8 mouse cellular contexts compared by ENCODE assay signal in genomic region chr8:85431281-85432167, GRCm38 (mm10). TPM values are rescaled to one million over a fixed set of nuclear protein-coding genes. Genes with fewer than 3 reads are reported as not detected.
DNase-seq lines count a peak whose midpoint lies in the region; ATAC-seq and TF ChIP-seq lines count a peak whose summit lies in the region.

No protein-coding gene starts in this region.

- H3K4me1 ChIP-seq in lung, adult 2 months (ENCODE audit: control insufficient read depth, insufficient read depth, low read length) = peaks cover 11% of the 10 kb centered on the region
- peaks cover 24% of the 10 kb centered on the region for H3K4me1 ChIP-seq in hindbrain, embryonic 12.5 days
- peaks cover 27% of the 10 kb centered on the region for H3K4me1 ChIP-seq in midbrain, embryonic 12.5 days

- H3K36me3 ChIP-seq in hindbrain, embryonic 12.5 days = no peaks in the 10 kb centered on the region
- no peaks in the 10 kb centered on the region for H3K36me3 ChIP-seq in midbrain, embryonic 12.5 days

- H3K4me2 ChIP-seq in hindbrain, embryonic 12.5 days (replicated peaks) = peak overlapping the region; percentile 55
- H3K4me2 ChIP-seq in midbrain, embryonic 12.5 days (replicated peaks) = peak overlapping the region; percentile 54

- H3K27me3 ChIP-seq in hindbrain, embryonic 12.5 days = no peaks in the 10 kb centered on the region
- H3K27me3 ChIP-seq in midbrain, embryonic 12.5 days = no peaks in the 10 kb centered on the region

- DNase-seq in lung, adult 2 months = no peak
- no peak for DNase-seq in lung, postnatal 4 days
- peak; percentile 45 for DNase-seq in c-Kit-positive CD71-positive TER-119-positive erythroid progenitor cells, embryonic 14.5 days (ENCODE audit: low spot score)
- DNase-seq in left cerebral cortex, adult 11 months (ENCODE audit: low spot score) = no peak
- DNase-seq in layer of hippocampus, postnatal 10 days (ENCODE audit: low spot score in 2 of 2) = no peak

- no peak for TF ChIP-seq CTCF in lung, adult 2 months (IDR thresholded peaks at IDR 0.05; ENCODE audit: insufficient read depth, low read length)

- H3K9me3 ChIP-seq in hindbrain, embryonic 12.5 days (replicated peaks) = no peaks in the 10 kb centered on the region
- H3K9me3 ChIP-seq in midbrain, embryonic 12.5 days = no peaks in the 10 kb centered on the region

- WGBS in lung, adult 2 months = 10% methylated on average over 10 of the region's 10 CpGs
- WGBS in hindbrain, embryonic 12.5 days = 18% methylated on average over 10 of the region's 10 CpGs
- 24% methylated on average over 10 of the region's 10 CpGs for WGBS in midbrain, embryonic 12.5 days

- no peak for TF ChIP-seq POLR2A in lung, adult 2 months (IDR thresholded peaks at IDR 0.05; ENCODE audit: borderline replicate concordance, extremely low read depth, low read depth, low read length)

- no peak for ATAC-seq in hindbrain, embryonic 12.5 days (ENCODE audit: low FRiP score)
- no peak for ATAC-seq in midbrain, embryonic 12.5 days (ENCODE audit: low FRiP score, low read depth)
- ATAC-seq in activated CD4-positive, CD25-positive, alpha-beta regulatory T cell, adult 4 months = no peak

- H3K4me3 ChIP-seq in lung, adult 2 months (replicated peaks; ENCODE audit: extremely low read depth, low read depth, low read length) = peak overlapping the region; percentile 98
- peak overlapping the region; percentile 81 for H3K4me3 ChIP-seq in hindbrain, embryonic 12.5 days
- H3K4me3 ChIP-seq in midbrain, embryonic 12.5 days = peak overlapping the region; percentile 81

- H3K27ac ChIP-seq in hindbrain, embryonic 12.5 days = peak overlapping the region; percentile 95; the same call in 1 of the 2 replicates
- no peak overlapping the region for H3K27ac ChIP-seq in midbrain, embryonic 12.5 days (replicated peaks)

- H3K9ac ChIP-seq in hindbrain, embryonic 12.5 days = peak overlapping the region; percentile 88; the same call in 1 of the 2 replicates
- peak overlapping the region; percentile 84 for H3K9ac ChIP-seq in midbrain, embryonic 12.5 days (replicated peaks)

RNA-seq across cellular contexts. Expression of gene 4921524J17Rik, which starts 1.1 kb away (rescaled TPM):
- polyA plus RNA-seq in lung, adult 2 months (2012; rRNA removed) = 4.1 and 5.5 TPM in 2 replicates
- 42.8 and 46.6 TPM in 2 replicates for polyA plus RNA-seq in hindbrain, embryonic 12.5 days (2016; fragmentation: Nextera tagmentation; extraction: Ambion mirVana)
- 36.7 and 43.9 TPM in 2 replicates for polyA plus RNA-seq in midbrain, embryonic 12.5 days (2016; fragmentation: Nextera tagmentation; extraction: Ambion mirVana)
- 10 to 100 TPM; 26.2 to 29.3 TPM for total RNA-seq in layer of hippocampus, postnatal 10 days (2021)
- polyA plus RNA-seq in activated CD4-positive, CD25-positive, alpha-beta regulatory T cell, adult 4 months (2017; shearing (Covaris generic)) = 10 to 100 TPM; 68.8 to 82.9 TPM

RNA-seq across cellular contexts. Expression of gene Mylk3, which starts 45.4 kb away (rescaled TPM):
- polyA plus RNA-seq in lung, adult 2 months (2012; rRNA removed) = 2.2 and 7.2 TPM in 2 replicates
- polyA plus RNA-seq in hindbrain, embryonic 12.5 days (2016; fragmentation: Nextera tagmentation; extraction: Ambion mirVana) = 1.9 and 2.1 TPM in 2 replicates
- 1.4 and 1.7 TPM in 2 replicates for polyA plus RNA-seq in midbrain, embryonic 12.5 days (2016; fragmentation: Nextera tagmentation; extraction: Ambion mirVana)
- under 1 TPM; 0.36 to 0.39 TPM for total RNA-seq in layer of hippocampus, postnatal 10 days (2021)
- polyA plus RNA-seq in activated CD4-positive, CD25-positive, alpha-beta regulatory T cell, adult 4 months (2017; shearing (Covaris generic)) = not detected
